Mouse (Mus musculus) mammary gland, adult 2 months (tissue): ENCODE data around the gene Usp7. TPM values are rescaled to one million over a fixed set of nuclear protein-coding genes. Genes with fewer than 3 reads are reported as not detected.

Experiments used
- polyA plus RNA-seq: library from polyadenylated mRNA; depleted of rRNA; stranded (reverse); fragments of >200 nt; gene quantifications from 2 replicates; pipeline ENCODE4 v1.2.3, GENCODE M21; 2012; ENCODE audit warnings: low replicate concordance; rRNA removed

The Usp7 gene
- polyA plus RNA-seq: 16.8 and 29.4 TPM in 2 replicates

GRCm38 (mm10) chr16:8791949-8792557 is at the start of gene Usp7:
TSS of gene Usp7 (minus strand) at chr16:8792308.

GRCm38 (mm10) chr16:8829564-8830359 is 37.7 kb upstream of the Usp7 start, which contains the start of gene 1810013L24Rik:
TSS of gene 1810013L24Rik (plus strand) at chr16:8830100.

GRCm38 (mm10) chr16:8680470-8680869 is 111.6 kb downstream of the Usp7 start, which contains the start of gene Gm5767:
TSS of gene Gm5767 (plus strand) at chr16:8680770.

GRCm38 (mm10) chr16:8671551-8672349 is 120.4 kb downstream of the Usp7 start, which contains the start of gene Carhsp1:
TSS of gene Carhsp1 (minus strand) at chr16:8672155.

Other genes with a start within 250 kb of the Usp7 start
- 61.5 and 84.5 TPM in 2 replicates for gene Pmm2, start 154.6 kb downstream of the Usp7 start, polyA plus RNA-seq
- 12.5 and 15.1 TPM in 2 replicates for gene Tmem186, start 154.6 kb downstream of the Usp7 start, polyA plus RNA-seq
- 117 and 125 TPM in 2 replicates for gene Carhsp1, start 120.2 kb downstream of the Usp7 start, polyA plus RNA-seq
- 1.6 TPM in 1 of 2 replicates, not detected in the other for gene Gm5767, start 111.5 kb downstream of the Usp7 start, polyA plus RNA-seq
- gene 1810013L24Rik, start 37.8 kb upstream of the Usp7 start, polyA plus RNA-seq: 17.6 and 25.3 TPM in 2 replicates